Mouse (Mus musculus) forebrain, embryonic 16.5 days (tissue): ENCODE measurements at regions not wholly inside any gene's neighbourhood (a gene's known extent, or its start where the extent isn't known, plus 50 kb on each side); places are given as distances from the start of the nearest gene placed in this dataset.

ENCODE experiments used
- ATAC-seq: fragments of 200-750 bp; cut with Nextera tagmentation; 2 replicates; pipeline ENCODE4 v1.8.0; 2017; ENCODE audit warnings: mild to moderate bottlenecking, moderate library complexity
- H3K27ac ChIP-seq: fragments of 300-500 bp; sonication (generic); 2 replicates; pipeline ENCODE4 v1.5.1; 2014; ENCODE audit warnings: low read length, control low read depth
- H3K27me3 ChIP-seq: fragments of 300-500 bp; sonication (generic); replicated peaks from 2 replicates; pipeline ENCODE4 v1.6.1; 2014; ENCODE audit warnings: low read length; ENCODE audit not compliant: control insufficient read depth, insufficient read depth
- H3K36me3 ChIP-seq: fragments of 300-500 bp; sonication (generic); 2 replicates; pipeline ENCODE4 v1.6.1; 2014; ENCODE audit not compliant: control insufficient read depth, insufficient read depth
- H3K4me1 ChIP-seq: fragments of 300-500 bp; sonication (generic); replicated peaks from 2 replicates; pipeline ENCODE4 v1.6.1; 2014; ENCODE audit warnings: low read length; ENCODE audit not compliant: control insufficient read depth, insufficient read depth
- H3K4me2 ChIP-seq: fragments of 300-500 bp; sonication (generic); 2 replicates; pipeline ENCODE4 v1.6.1; 2014; ENCODE audit warnings: mild to moderate bottlenecking, low read length, control low read depth
- H3K4me3 ChIP-seq: fragments of 300-500 bp; sonication (generic); replicated peaks from 2 replicates; pipeline ENCODE4 v1.5.1; 2014; ENCODE audit warnings: mild to moderate bottlenecking, low read length, control low read depth
- H3K9ac ChIP-seq: fragments of 300-500 bp; sonication (generic); replicated peaks from 2 replicates; pipeline ENCODE4 v1.6.1; 2014; ENCODE audit warnings: low read depth, low read length, control low read depth
- H3K9me3 ChIP-seq: fragments of 300-500 bp; sonication (generic); 2 replicates; pipeline ENCODE4 v1.6.1; 2016; ENCODE audit warnings: low read length; ENCODE audit not compliant: control insufficient read depth
- WGBS: fragments of 180-500 bp; shearing (Covaris S2); extraction: QIAGEN DNeasy Blood & Tissue Kit; methylation state at CpG from one replicate; pipeline ENCODE4 v1.1.7; 2014; 5-methylcytosine and 5-hydroxymethylcytosine counted together

DNA sequence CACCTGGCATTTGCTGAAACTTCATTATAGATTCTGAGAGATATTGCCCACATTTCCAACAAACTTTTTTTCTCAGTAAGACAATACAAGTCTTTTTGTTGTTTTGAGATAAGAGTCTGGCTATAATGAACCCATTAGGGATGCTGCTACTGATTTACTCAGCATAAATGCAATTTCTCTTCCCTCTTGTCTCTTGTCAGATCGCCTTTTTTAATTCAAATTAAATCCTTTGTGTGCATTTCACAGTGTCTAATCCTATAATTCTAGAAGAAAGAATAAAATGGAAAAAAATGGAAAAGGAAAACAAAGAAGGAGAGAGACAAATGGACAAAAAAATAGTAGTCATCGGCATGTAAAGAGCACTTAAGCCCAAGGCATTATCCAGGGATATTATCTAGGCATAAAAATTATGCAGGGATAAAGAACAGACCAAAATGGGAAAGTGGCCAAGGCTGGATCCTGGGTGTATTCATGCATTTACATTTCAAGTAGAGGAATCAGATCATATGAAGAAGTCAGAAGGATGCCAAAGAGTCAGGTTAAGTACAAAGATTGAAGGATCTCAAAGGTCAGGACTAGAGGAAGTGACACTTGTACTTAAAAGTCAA, 1033.4 kb downstream of the Grm8 start:
- H3K4me3 ChIP-seq, result no peak overlapping the region
- no peak overlapping the region for H3K4me2 ChIP-seq
- ATAC-seq, result peak; percentile 54
- 37% methylated on average over 2 of the region's 2 CpGs for WGBS
- no peak overlapping the region for H3K27ac ChIP-seq
- H3K4me1 ChIP-seq, result no peaks in the 10 kb centered on the region
- H3K9ac ChIP-seq, result no peak overlapping the region
- no peaks in the 10 kb centered on the region for H3K9me3 ChIP-seq
- H3K27me3 ChIP-seq, result no peaks in the 10 kb centered on the region
- no peaks in the 10 kb centered on the region for H3K36me3 ChIP-seq
